Mouse (Mus musculus) erythroblast, embryonic 14.5 days (primary cell): Measurements from ENCODE around the gene Rd3l.

Source experiments
- GATA1 ChIP-seq: IDR thresholded peaks from 2 replicates; pipeline ENCODE4 v1.6.1; 2012; ENCODE audit warnings: low read length, inconsistent platforms, mixed read lengths
- TAL1 ChIP-seq: IDR thresholded peaks from 3 replicates; pipeline ENCODE4 v1.6.1; 2012; ENCODE audit warnings: low read length, inconsistent platforms, mixed read lengths

DNA sequence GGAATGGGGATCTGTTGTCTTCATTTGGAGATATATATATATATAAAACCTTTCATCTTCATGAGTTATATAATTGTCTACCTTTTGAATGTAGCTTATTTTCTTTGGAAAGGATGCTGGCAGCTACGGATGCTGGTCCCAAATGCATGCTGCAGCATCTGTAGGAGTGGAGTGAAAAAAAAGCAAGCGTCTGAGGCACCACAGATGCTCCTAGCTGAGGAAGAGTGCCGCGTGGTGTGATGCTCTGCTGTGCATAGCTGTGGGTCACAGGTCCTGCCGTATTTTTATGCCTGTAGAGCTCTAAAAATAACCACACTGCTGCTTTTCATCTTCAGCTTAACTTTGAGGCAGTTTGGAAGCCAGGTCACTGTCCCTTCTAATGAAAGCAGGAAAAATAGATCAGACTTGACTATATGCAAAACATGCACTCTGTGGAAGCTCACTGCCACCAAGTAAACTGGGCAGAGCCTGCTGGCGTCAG is at the start of gene Rd3l:
- TF ChIP-seq GATA1 (no peak), TAL1 (no peak)
